Mouse (Mus musculus) spleen, postnatal 4 days (tissue): ENCODE measurements around the gene Mob3c.

Experiments used
- DNase-seq, 2 experiments: peaks; one replicate each; pipeline ENCODE4 v3.0.0; 2022; ENCODE audit warnings: low spot score in 2 of 2

Mob3c gene

DNA sequence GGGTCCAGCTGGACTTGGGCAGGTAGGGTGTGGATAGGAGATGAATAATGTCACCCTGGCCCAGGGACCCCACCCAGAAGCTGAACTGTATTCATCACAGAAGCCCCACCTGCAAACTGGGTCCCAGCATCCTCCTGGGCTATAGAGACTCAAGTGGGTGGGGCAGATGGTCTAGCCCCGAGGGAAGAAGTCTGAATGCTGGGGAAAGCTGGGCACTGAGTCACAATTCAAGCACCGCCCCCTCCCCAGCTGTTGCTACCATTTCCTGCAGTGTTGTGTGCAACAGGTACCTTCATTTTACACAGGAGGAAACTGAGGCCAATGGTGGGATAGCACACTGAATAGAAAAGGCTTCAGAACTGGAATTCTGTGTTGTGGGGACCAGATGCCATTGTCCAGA is 4.1 kb downstream of the Mob3c start:
- DNase-seq, result no peak

DNA sequence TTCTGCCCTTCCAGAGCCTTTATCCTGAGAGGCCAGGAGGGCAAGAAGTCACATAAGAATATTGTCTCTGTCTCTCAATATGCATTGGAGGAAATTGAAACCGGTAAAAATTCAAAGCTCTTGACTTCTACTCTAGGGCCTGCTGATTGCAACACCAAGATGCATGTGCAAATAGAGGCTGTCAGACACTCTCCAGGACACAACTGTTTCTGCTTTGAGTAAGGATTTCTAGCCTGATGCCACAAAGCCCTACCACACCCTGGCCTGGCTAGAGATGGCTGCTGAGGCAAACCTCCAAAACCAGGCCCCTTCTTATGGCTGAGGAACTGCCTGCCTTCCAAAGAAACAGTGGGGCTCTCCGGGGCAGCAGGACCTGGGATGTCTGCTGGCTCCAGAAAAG is 7.7 kb downstream of the Mob3c start:
- DNase-seq, result no peak

DNA sequence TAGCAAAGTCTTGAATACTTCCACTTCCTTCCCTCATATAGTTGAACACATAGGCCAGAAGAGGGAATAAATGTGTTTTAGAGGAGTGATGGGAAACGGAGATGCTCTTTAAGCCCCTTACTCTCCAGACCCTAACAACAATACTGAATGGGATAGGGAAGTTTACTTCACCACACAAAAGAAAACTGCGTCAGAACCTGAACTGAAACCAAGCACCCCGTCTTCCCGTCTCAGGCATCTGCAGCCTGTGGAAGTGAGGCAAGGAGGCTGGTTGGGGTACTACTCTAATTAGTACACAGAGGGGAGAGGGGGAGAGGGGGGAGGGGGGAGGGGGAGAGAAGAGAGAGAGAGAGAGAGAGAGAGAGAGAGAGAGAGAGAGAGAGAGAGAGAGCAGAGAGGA is 10.3 kb downstream of the Mob3c start:
- no peak for DNase-seq

DNA sequence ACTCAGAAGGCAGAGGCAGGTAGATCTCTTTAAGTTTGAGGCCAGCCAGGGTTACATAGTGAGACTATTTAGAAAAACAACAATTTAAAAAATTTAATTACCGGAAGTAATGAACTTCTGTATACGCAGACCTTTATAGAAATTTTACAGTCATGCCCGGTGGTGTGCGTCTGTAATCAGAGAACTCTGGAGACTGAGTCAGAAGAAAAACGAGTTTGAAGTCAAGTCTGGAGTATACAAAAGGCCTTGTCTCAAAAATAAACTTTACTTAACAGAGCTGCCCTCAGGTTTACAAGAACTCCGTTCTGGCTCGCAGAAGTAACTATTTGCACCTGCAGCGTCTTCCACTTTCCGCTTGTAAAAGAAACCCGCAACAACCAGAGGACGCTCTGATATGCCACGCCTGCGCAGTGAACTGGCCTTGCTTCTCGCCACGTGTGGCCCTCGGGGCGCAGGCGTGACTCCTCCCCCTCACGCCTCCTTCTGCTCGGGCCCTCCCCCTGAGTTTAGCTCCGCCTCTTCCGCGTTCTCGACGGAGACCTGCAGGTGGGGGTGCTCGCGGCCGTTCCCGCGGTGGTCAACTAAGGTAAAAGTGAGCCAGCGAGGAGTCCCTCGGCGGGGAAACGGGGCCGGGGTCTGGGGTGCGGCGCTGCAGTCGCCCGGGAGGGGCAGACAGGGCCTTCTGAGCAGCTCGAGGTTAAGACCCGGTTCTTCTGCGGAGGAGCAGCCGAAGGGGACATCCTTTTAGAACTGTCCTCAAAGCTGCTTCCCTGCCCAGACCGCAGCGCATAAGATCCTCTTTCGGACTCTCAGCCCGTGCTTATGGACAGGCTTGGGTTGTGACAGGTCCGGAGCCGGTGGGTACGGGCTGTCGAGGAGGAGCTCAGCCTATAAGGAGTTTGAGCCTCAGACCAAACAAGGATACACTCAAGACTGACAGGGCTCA is 11.1 kb downstream of the Mob3c start, which contains the start of gene Mknk1:
Gene Mknk1 (plus strand): TSS at position 503 of the 946 bp plus-strand sequence.
- peak; percentile 94 to 96 for DNase-seq

DNA sequence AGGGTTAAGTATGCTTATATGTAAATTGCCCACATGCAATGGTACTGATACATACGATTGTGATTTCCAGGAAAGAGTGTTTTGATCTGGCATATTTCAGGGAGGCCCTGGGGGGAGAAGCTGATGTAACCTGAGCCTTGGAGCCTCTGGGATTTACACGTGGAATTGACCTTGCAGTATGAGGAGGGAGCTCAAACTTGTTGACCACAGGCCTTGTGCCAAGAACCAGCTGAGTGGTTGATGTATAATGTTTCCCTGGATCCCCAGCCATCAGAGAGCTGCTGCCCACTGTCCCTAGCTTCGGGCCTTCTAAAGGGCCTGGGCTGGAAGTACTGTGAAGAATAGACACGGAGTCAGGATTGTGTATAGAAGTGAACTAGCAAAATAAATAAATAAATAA is 12.1 kb downstream of the Mob3c start:
- no peak for DNase-seq

DNA sequence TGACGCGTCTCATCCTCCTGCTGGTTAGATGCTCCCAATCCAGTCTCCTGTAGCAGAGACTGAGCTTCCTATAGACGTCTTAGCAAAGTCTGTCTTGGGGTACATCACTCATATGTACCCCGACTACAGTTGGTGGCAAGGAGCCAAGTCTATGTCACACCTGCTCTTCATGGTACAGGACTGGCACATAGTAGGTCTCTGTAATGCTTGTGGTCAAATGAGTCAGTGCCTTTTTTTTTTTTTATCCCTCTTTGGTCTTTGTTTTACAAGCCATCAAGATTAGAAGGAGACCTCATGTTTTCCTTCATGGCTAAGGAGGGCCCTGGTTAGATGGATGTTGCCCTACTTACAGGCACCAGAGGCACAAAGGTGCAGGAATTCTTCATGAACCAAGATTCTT is 12.9 kb downstream of the Mob3c start:
- DNase-seq, result no peak

DNA sequence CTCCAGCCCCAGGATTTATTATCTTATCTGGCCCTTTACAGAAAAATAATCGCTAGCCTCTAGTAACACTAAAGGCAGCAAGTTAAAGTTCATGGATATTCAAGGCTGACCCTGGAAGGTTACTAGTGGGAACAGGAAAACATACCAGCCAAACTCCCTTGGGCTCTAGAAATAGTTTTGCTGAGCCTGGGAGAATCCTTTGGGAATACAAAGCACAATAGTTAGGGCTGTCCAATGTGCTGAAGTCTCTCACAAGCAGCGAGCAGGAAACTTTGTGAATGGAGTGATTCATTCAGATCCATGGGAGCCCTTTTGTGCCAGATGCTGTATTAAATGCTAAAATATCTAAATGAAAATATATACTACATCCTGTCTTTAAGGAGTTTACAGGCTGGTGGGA is 18.8 kb downstream of the Mob3c start:
- DNase-seq, result no peak

DNA sequence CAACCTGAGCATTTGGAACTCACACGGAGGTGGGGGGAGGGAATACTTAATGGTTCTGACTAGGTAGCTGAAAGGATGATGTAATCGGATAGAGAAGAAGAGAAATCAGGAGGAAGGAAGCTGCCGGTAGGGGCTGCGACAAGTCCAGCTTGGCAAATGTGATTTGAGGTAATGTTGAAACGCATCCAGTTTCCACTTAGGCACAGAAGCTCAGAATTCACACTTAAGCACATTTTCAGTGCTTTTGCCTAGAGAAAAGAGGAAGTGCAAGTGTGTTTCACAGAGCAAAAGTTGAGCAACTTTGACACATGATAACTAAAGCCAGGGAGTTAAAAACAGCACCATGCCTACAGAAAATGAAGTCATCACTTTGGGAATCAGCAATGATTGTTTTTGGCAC is 19.5 kb downstream of the Mob3c start:
- DNase-seq, result no peak

DNA sequence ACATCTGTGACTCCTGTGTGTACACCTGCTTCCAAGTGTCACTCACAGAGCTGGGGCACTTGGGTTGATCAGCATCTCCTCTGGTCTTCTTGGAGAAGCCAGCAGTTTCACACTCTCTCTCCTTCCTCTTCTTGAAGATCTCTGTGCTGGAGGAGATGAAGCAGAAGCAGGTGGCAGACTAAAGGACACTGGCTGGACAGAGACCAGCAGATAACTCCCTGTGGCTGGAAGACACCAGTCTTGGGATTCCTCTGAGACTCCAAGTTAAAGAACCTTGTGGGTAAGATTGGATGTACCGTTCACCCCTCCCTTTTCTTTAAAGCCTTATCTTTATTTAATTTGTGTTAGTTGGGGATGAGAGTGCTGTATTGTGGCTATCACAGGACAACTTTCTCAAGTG is 20.2 kb downstream of the Mob3c start:
- no peak for DNase-seq

DNA sequence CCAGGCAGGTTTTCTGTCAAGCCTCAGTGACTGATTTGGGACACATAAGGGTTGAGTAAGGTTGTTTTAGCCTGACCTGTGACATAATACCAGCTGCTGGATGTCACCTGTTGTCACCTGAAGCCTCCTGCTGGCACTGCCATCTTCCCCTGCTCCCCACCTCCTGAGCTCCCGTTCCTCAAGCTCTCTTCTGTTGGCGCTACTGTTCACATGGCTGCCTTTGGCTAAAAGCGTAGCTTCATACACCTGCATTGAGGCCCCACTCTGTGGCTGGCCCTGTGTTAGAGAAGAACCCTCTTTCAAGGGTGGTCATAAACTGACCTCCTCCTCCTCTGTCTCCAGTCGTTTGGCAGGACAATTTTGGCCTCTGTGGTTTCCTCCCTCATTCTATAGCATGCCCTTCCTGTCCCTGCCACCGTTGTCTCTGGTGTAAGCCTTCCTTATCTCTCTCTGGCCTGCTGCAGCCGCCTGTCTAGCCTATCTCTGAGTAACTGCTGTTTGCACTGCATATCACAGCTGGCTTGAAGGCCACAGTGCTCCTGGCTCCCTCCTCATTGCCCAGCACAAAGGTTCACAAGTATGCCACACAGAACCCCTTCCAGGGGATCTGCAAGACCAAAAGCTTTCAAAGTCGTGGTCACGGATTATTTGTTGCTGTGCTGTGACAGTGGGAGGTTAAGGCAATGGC is 21.2 kb downstream of the Mob3c start:
- DNase-seq, result peak; percentile 76 to 82

DNA sequence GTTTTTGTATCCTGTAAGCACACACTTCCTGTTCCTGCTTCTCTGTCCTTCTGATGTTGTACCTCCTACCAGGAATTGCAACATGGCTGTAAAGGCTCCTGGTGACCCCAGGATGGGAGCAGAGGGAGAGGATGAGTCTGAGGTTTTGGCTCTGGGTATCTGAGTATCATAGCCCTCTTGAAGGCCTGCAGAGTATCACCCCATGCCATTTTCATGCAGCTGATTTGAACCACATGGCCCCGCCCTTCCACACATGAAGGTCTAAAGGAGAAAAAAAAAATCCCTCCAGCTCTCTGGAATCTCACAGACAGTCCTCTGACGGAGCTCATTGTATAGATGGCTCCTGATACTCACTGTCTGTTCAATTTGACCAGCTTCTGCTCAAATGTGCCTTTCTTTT is 22.2 kb downstream of the Mob3c start:
- DNase-seq, result no peak

DNA sequence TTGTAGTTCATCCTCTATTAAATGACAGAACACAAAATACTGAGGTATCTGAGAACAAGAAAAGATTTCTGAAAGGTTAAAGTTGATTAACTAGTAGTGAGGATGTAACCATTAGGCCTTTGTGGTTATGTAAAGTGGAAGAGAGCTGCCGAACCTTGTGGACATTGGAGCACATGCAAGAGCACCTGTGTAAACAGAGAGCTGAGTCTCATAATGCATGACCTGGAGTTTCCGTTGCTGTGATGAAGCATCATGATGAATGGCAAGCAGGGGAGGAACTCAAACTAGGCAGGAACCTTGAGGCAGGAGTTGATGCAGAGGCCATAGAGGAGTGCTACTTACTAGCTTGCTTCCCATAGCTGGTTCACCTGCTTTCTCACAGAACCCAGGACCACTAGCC is 22.7 kb downstream of the Mob3c start:
- no peak for DNase-seq

DNA sequence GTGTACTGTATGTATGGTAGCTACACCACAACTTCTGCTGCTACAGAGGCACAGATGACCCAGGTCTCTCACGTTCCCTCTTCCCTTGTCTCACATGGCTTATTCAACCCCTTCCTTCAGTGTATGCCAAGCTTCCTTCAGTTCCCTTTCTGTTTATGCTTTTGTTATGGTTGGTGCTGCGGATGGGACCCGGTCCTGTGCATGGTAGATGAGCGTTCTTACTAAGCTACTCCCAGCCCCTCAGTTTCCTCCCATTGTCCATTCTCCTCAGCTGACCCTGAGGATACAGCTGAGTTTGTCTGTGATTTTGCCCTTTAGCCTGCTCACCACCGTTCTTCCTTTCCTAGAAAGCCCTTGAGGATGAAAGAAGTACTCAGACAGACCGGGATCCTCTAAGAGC is 23.7 kb downstream of the Mob3c start:
- DNase-seq, result no peak

DNA sequence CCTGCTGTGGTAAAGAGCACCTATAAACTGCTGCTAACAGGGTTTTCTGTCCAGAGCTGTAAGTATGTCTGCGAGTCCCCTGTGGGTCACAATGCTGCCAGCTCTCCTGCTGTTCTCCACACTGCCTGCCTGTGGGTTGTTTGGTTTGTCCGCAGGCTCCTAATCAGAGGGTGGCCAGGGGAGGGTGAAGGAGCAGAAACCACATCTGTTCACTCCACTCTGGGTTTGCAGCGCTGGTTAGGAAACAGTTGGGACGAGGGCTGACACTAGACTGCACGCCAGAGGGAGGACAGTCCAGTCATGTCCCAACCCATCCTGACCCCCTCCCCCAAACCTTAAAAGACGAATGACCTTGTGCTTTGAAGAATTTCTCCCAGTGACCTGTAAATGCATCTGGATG is 27.2 kb downstream of the Mob3c start:
- no peak for DNase-seq

DNA sequence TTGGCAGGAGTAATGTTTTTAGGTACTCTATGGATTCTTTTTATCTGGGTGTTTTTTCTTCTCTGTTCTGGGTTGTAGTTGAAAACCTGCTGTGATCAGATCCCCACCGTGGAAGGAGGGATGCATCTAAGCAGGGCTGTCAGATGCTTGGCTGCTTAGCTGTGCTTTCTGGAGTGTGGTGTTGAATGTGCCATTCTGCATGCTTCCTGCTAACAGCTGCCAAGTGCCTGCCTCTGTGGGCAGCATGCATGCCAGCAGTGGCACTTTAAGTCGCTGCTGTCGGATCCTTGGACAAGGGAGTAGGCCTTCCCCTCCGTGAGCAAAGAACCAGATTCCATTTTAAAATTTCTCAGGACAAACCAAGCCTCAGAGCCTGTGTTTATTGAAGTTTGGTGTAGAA is 27.7 kb downstream of the Mob3c start:
- no peak for DNase-seq

DNA sequence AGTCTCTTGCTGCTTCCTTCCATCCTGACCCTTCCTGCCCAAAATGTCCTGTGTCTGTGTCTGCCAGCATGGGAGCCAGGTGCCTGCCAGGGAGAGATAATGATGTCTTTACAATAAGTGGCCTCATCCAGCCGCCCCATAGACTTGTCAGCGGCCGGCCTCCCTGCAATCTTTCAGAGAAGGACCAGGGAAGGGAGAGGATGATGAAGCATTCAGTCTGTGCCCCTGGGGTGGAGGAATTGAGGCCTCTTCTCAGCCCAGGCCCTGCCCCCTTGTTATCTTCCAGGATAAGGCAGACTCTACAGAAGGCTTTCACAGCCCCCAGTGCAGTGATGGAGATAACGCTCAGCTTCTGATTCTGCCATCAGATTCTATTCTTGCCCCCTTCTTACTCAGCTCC is 28.4 kb downstream of the Mob3c start:
- DNase-seq, result peak; percentile 47 to 68

DNA sequence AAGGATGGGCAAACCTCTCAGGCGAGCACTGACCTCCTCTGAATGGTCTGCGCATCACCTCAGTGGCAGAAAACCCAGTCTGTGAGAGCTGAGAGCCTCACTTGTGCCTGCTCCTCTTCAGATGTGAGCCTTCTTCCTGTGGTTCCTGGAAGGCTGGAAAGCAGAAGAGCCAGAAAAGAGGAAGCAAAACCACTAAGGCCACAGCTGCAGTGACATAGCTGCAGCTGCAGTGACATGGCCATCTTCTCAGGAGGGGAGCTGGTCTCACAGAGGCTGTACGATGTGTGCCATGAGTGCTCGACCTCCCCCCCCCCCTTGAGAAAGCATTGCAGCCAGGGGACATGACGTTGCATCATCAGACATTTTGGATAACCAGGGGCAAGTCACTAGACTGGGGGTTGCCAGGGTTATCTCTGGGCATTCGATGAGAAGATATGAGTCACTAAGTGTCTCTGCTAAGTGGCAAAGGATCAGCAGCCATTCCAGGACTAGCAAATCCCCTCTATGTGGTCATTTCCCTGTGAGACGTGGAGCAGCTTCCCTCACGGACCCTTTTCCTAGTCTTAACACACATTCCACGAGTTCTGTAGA is 29.5 kb downstream of the Mob3c start:
- no peak for DNase-seq

DNA sequence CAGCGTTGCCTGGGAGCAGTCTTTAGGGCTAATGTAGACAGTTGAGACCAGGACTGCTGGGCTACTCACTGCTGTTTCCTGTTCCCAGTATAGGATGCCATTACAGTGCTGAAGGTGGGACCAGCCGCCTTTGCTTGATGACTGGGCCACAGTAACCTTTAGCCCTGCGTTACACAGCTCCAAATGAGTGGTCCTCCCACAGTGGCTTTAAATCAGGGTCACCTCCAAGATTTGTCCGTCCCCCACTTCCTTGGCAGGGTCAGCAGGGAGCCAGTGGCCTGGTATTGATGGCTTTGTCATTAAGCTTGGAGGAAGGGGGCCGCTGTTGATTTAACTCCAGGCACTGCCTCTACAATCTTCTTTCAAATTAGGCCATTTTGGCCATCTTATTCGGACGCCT is 35.5 kb downstream of the Mob3c start:
- no peak for DNase-seq

DNA sequence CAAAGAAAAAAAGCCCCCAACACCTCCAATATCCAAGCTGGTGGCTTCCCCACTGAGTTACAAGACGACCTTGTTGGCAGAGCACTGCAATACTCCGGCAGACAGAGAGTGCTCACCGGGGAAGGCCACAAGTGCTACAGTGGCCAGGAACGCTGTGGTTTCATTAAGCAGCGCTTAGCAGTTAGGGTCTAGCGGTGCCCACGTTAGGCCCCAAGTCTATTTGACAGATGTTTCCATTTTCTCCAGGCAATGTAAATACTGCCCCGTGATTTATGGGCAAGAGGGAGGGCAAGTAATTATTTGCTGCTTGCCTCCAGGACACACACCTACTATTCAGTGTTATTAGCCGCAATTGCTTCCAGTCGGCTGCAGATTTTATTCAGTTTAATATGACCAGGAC is 36.0 kb downstream of the Mob3c start:
- no peak for DNase-seq

DNA sequence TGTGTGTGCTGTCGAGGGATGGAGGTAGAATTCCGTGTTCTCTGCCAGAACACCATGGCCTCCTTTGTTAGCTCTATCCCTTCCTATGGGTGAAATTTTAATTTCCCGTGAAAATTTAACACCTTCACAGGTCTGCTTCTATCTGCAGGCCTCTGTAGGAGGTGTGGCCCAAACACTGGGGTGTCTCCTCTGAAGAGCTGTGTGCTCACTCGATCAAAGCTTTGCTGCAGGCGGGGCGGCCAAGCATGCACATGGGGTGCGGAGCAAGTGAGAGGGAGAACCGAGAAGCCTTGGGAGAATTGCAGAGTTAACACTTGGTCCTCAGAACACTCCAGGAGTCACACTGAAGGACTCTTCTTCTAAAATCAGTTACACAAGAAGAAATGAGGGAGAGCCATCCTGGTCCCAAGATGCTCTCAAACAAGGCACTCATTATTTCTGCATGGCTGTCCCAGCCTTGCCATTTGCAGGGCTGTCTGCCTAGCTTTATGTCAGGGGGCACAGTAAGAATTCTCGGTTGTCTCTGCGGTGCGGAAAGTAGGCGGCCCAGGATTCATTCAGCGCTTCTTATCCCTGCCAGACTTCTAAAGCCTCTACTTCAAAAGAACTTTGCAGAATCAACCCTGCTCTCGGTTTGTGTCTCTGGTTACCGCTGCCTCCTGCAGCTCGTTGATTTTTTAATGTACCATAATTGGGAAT is 41.8 kb downstream of the Mob3c start:
- DNase-seq, result no peak

DNA sequence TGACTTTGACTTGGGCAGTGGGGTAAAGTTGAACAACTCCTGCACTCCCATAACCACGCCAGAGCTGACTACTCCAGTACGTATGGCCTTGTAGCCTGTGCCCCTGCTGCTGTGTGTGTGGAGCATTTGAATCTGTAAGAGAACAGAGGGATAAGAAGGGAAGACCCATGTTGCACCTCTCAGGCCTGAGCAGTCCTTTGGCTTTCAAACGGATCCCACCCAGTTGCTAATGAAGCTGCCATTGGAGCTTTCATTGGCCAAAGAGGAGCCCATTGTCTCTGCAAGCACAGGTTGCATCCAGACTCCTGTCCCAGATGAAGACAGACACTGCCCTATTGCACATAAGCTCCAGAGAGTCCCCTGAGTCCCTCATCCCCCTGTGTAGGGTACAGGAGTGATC is 45.3 kb downstream of the Mob3c start:
- no peak for DNase-seq

DNA sequence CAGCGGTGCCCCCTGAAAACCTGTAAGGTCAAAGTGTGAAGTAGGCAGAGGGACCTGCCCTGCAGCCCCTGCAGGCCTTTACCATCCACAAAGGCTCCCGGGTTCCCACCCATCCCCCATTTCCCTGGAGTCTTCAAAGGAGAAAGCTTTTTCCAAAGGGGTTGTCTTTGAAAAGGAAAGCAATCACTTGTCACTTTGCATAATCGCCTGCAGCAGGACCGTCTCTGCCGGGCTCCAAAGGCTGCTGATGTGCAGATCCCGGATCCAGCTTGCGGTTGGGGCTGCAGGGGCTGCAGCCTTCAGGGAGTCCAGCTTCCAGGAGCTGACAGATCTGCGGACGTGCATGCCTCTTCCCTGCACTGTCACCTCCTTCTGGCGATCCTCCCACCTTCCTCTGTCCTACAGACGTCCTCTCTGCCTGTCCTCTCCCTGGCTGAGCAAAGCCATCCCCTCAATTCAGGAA is 50.4 kb downstream of the Mob3c start:
- no peak for DNase-seq
